Mouse (Mus musculus) heart, postnatal 36 days (tissue): ENCODE results near the gene Olfr371. TPM values are rescaled to one million over a fixed set of nuclear protein-coding genes. Genes with fewer than 3 reads are reported as not detected.
A peak's percentile ranks its signal among the peaks of the same experiment; 100 is the strongest.

Experiments used
- DNase-seq, 2 experiments: peaks; one replicate each; pipeline ENCODE4 v3.0.0; 2021 to 2022
- intact Hi-C: fragments of 180-260 bp; cut with DNase I; formaldehyde crosslinking; loops from one replicate; pipeline ENCODE4 v1.15.1; 2025
- total RNA-seq, 2 experiments: library from RNA; stranded (reverse); gene quantifications; 2 replicates each; pipeline ENCODE4 v1.2.3; 2021

The Olfr371 gene
- total RNA-seq = not detected

- intact Hi-C loops = no loop called here
- no peak for DNase-seq
Measured at GRCm38 (mm10) chr8:85225688-85226087, at the start of gene Olfr371. Olfr371 (plus strand) TSS chr8:85225988.

GRCm38 (mm10) chr8:85192346-85192745, 33.4 kb upstream of the Olfr371 start:
- intact Hi-C loops = no loop called here
- DNase-seq = no peak

- intact Hi-C loops = no loop called here
- no peak for DNase-seq
Measured at GRCm38 (mm10) chr8:85220220-85220619, 5.6 kb upstream of the Olfr371 start.

- DNase-seq = peak; percentile 7 to 9
- intact Hi-C loops = no loop called here
Measured at GRCm38 (mm10) chr8:85220992-85221391, 4.8 kb upstream of the Olfr371 start.

- no peak for DNase-seq
- intact Hi-C loops = no loop called here
Measured at GRCm38 (mm10) chr8:85227297-85227696, 1.5 kb downstream of the Olfr371 start.

Other genes starting within 250 kb of the Olfr371 start
- 10 to 100 TPM; 14.9 to 26.9 TPM for gene Junb, start 247.3 kb upstream of the Olfr371 start, total RNA-seq
- gene Hook2, start 235.4 kb upstream of the Olfr371 start, total RNA-seq = 1 to 10 TPM; 2.7 to 2.9 TPM
- not detected for gene Best2, start 211.5 kb upstream of the Olfr371 start, total RNA-seq
- 10 to 100 TPM; 66.2 to 69.8 TPM for gene Asna1, start 200.7 kb upstream of the Olfr371 start, total RNA-seq
- 10 to 100 TPM; 80.7 to 84.2 TPM for gene Trir, start 199.2 kb upstream of the Olfr371 start, total RNA-seq
- gene Tnpo2, start 189.1 kb upstream of the Olfr371 start, total RNA-seq = 10 to 100 TPM; 28.1 to 35.1 TPM
- gene Fbxw9, start 165.9 kb upstream of the Olfr371 start, total RNA-seq = 1 to 10 TPM; 3.4 to 4.3 TPM
- gene Gm5741, start 158.0 kb upstream of the Olfr371 start, total RNA-seq = not detected
- gene Dhps, start 154.2 kb upstream of the Olfr371 start, total RNA-seq = 10 to 100 TPM; 27.0 to 27.4 TPM
- 10 to 100 TPM; 37.4 to 42.2 TPM for gene Wdr83os, start 145.2 kb upstream of the Olfr371 start, total RNA-seq
- gene Wdr83, start 144.7 kb upstream of the Olfr371 start, total RNA-seq = 10 to 100 TPM; 33.3 to 34.2 TPM
- 10 to 100 TPM; 31.0 to 31.3 TPM for gene Man2b1, start 142.7 kb upstream of the Olfr371 start, total RNA-seq
- 1 to 10 TPM; 2.0 to 2.4 TPM for gene Zfp791, start 102.9 kb upstream of the Olfr371 start, total RNA-seq
- not detected for gene Cks1brt, start 74.1 kb upstream of the Olfr371 start, total RNA-seq
- gene Orc6, start 73.6 kb downstream of the Olfr371 start, total RNA-seq = 1 to 10 TPM; 5.8 to 8.2 TPM
- gene Vps35, start 73.8 kb downstream of the Olfr371 start, total RNA-seq = 10 to 100 TPM; 70.7 to 71.1 TPM
- gene Mylk3, start 160.4 kb downstream of the Olfr371 start, total RNA-seq = 100 to 1,000 TPM; 418 to 460 TPM
- gene 4921524J17Rik, start 206.8 kb downstream of the Olfr371 start, total RNA-seq = 10 to 100 TPM; 19.7 to 20.9 TPM